Mouse (Mus musculus) cortical plate, adult 2 months (tissue): ENCODE results near the gene Pik3r5.

ENCODE experiments used
- CTCF ChIP-seq: fragments of 200-500 bp; IDR thresholded peaks from 2 replicates; pipeline ENCODE4 v1.5.1; 2011; ENCODE audit warnings: mild to moderate bottlenecking, control low read depth, low read length; ENCODE audit not compliant: insufficient read depth; ENCODE audit errors: extremely low read depth
- POLR2A ChIP-seq: fragments of 200-500 bp; IDR thresholded peaks from 2 replicates; pipeline ENCODE4 v1.6.1; 2011; ENCODE audit warnings: mild to moderate bottlenecking, low read length, control low read depth; ENCODE audit not compliant: insufficient read depth; ENCODE audit errors: extremely low read depth

GRCm38 (mm10) chr11:68507246-68507645, 75.3 kb downstream of the Pik3r5 start:
- TF ChIP-seq CTCF (no peak), POLR2A (no peak)
